Mouse (Mus musculus): Measurements from ENCODE around the gene Prim2. TPM values are rescaled to one million over a fixed set of nuclear protein-coding genes. Genes with fewer than 3 reads are reported as not detected.

The Prim2 gene
- 30.5 and 32.2 TPM in 2 replicates for polyA plus RNA-seq (2016; fragmentation: Nextera tagmentation; extraction: Ambion mirVana)

DNA sequence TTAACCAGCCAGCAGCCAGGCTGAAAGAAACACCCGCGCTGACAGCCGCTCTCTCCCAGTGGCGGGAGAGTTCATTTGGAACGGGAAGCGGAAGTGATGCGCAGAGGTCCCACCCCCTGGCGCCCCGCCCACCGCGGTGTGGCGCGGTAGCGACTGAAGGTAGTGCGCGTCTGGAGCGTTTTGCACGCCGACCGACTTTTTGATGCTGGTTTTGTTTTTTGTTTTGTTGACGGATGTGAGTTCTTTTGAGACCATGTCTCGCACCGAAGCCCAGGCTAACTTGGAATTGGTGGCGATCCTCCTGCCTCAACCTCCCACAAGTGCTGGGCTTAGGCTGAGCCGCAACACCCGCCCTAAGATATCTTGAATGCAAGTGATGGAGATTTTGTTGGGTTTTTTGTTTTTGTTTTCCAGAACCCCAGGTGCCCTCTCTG, at the start of gene Prim2:
Gene Prim2 (minus strand): TSS at position 88 of the 434 bp plus-strand sequence.
- peak within 1 kb of the TSS; percentile 74 for H3K4me3 ChIP-seq
- H3K27me3 ChIP-seq (replicated peaks): no peaks in the 10 kb centered on the region
- peak within 1 kb of the TSS; percentile 81 for H3K4me2 ChIP-seq (replicated peaks)
- peak within 1 kb of the TSS; percentile 70 for H3K9ac ChIP-seq
- WGBS: 0% methylated on average over 26 of the region's 26 CpGs
- H3K27ac ChIP-seq: peak within 1 kb of the TSS; percentile 32; the same call in 1 of the 2 replicates
- no peaks in the 10 kb centered on the region for H3K9me3 ChIP-seq
- peaks cover 4% of the 10 kb centered on the region for H3K4me1 ChIP-seq
- H3K36me3 ChIP-seq: peaks cover 13% of the 10 kb centered on the region
- ATAC-seq (ENCODE audit: low FRiP score, low read depth): peak; percentile 94

DNA sequence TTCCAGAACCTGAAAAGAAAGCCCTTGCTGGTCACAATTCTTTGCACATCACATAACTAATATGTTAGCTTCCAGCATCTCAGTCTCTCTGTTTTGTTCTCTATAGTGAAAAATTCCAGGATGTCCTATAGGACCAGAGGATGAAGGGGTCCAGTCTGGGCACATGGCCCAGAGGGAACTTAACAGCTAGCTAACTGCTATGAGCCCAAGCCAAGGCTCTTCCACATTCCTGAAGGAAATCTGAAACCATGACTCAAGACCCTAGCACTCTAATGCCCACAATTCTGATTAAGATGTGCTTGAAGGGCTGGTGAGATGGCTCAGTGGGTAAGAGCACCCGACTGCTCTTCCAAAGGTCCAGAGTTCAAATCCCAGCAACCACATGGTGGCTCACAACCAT, 48.0 kb upstream of the Prim2 start:
- no peak overlapping the region for H3K4me3 ChIP-seq
- H3K9ac ChIP-seq: no peak overlapping the region
- no peak for ATAC-seq (ENCODE audit: low FRiP score, low read depth)
- H3K9me3 ChIP-seq: no peaks in the 10 kb centered on the region
- H3K4me1 ChIP-seq: peaks cover 5% of the 10 kb centered on the region
- H3K4me2 ChIP-seq (replicated peaks): no peak overlapping the region
- no peaks in the 10 kb centered on the region for H3K36me3 ChIP-seq
- H3K27ac ChIP-seq: no peak overlapping the region
- 97% methylated on average over 1 of the region's 1 CpGs for WGBS
- no peaks in the 10 kb centered on the region for H3K27me3 ChIP-seq (replicated peaks)

DNA sequence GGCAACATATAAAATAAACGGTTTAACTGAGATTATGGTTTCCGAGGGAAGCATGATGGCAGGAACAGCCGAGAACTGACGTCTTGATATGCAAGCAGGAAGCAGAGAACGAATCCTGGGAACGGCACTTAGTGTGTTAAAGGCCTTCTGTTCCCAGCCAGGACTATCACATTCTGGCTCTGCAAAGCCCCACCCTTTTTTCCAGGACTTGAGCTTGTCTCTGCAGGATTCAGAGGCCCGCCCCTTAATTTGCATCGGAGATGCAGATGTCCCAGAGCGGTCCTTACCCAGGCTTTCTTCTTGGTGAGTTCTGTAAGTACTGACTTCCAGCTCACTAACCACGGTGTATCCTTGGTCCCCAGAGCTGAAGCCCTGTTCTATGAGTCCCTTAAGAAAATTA, 45.2 kb upstream of the Prim2 start:
- no peak overlapping the region for H3K27ac ChIP-seq
- ATAC-seq (ENCODE audit: low FRiP score, low read depth): 0 out of 2 replicates have a peak, but pooled peaks have one; percentile 26
- no peak overlapping the region for H3K9ac ChIP-seq
- H3K4me2 ChIP-seq (replicated peaks): peak overlapping the region; percentile 29
- H3K36me3 ChIP-seq: no peaks in the 10 kb centered on the region
- no peaks in the 10 kb centered on the region for H3K9me3 ChIP-seq
- H3K4me1 ChIP-seq: no peaks in the 10 kb centered on the region
- 7% methylated on average over 10 of the region's 10 CpGs for WGBS
- H3K27me3 ChIP-seq (replicated peaks): no peaks in the 10 kb centered on the region
- no peak overlapping the region for H3K4me3 ChIP-seq

DNA sequence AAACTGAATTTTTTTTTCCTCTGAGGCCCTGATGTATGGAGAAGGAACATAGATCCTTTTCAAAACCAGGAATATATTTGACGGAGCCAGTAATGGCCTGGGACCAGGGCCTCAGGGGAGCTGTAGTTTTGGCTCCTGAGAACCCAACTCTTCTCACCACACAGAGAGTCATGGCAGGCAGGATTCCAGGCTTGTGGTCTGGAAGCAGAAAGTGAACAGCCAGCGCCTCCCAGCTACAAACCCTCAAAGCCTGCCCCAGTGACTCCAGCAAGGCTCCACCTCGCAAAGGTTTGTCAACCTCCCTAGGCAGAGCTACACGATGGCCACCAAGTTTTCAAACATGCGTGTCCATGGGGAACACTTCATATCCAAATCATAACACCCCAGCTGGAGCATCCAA, 42.4 kb upstream of the Prim2 start:
- no peak overlapping the region for H3K4me3 ChIP-seq
- no peak overlapping the region for H3K27ac ChIP-seq
- ATAC-seq (ENCODE audit: low FRiP score, low read depth): no peak
- no peak overlapping the region for H3K4me2 ChIP-seq (replicated peaks)
- H3K27me3 ChIP-seq (replicated peaks): no peaks in the 10 kb centered on the region
- H3K4me1 ChIP-seq: no peaks in the 10 kb centered on the region
- 90% methylated on average over 5 of the region's 5 CpGs for WGBS
- H3K9ac ChIP-seq: no peak overlapping the region
- H3K9me3 ChIP-seq: no peaks in the 10 kb centered on the region
- H3K36me3 ChIP-seq: no peaks in the 10 kb centered on the region

DNA sequence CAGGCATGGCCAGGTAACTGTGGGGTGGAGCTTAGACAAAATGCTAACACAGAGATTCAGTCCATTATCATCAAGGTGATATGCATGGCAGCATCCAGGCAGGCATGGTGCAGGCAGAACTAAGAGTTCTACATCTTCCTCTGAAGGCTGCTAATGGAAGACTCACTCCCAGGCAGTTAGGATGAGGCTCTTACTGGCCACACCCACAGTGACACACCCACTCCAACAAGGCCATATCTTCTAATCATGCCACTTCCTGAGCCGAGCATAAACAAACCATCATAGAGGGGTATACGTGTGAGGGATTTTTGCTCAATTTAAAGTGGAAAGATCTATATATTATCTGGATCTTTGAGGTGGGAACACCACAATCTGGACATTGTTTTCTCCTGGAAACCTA, 40.0 kb upstream of the Prim2 start:
- Histone ChIP-seq H3K4me1 (no peaks in the 10 kb centered on the region), H3K27ac (no peak overlapping the region), H3K9me3 (no peaks in the 10 kb centered on the region), H3K27me3 (replicated peaks) (no peaks in the 10 kb centered on the region), H3K36me3 (no peaks in the 10 kb centered on the region), H3K4me3 (no peak overlapping the region), H3K9ac (no peak overlapping the region), H3K4me2 (replicated peaks) (no peak overlapping the region)
- ATAC-seq (ENCODE audit: low FRiP score, low read depth): no peak
- 89% methylated on average over 2 of the region's 2 CpGs for WGBS

DNA sequence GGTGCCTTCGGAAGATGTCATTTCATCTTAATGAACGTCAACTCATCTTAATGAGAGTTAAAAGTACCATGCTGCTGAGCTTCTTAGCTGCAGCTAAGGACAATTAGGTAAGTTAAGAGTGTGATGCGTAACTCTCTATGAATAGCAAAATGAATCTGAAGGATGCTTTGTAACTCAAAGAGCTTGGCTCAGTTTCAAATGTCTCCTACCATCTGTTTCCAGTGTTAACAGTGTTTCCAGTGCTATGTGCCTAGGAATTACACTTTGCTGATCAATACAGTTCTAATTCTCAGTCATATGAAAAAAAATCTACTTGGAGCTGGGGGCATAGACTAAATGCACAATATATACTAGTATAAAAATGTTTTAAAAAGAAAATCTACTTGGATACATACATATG, 31.6 kb upstream of the Prim2 start:
- no peak overlapping the region for H3K4me3 ChIP-seq
- 88% methylated on average over 3 of the region's 3 CpGs for WGBS
- no peak for ATAC-seq (ENCODE audit: low FRiP score, low read depth)
- H3K27me3 ChIP-seq (replicated peaks): no peaks in the 10 kb centered on the region
- H3K9ac ChIP-seq: no peak overlapping the region
- H3K4me2 ChIP-seq (replicated peaks): no peak overlapping the region
- H3K36me3 ChIP-seq: no peaks in the 10 kb centered on the region
- no peaks in the 10 kb centered on the region for H3K9me3 ChIP-seq
- no peak overlapping the region for H3K27ac ChIP-seq
- H3K4me1 ChIP-seq: no peaks in the 10 kb centered on the region

DNA sequence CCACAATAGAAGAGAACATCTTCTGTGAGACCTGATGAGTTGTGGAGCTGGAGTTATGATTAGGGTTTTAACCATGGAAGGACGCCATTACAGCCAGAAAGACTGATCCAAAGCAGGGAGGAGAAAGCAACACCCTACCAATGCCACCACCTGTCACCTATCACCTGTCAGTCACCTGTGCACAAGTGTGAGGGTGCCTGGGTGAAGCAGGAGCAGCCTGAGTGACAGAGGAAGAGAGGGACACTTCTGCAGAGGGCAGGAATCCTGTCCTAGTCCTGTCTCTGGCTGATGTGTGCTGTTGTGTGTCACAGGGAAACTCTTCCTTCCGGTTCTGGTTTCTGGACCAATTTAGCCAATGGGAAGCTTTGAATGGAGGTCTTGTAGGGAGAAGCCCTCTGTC, 26.4 kb upstream of the Prim2 start:
- H3K4me2 ChIP-seq (replicated peaks): no peak overlapping the region
- no peak for ATAC-seq (ENCODE audit: low FRiP score, low read depth)
- no peaks in the 10 kb centered on the region for H3K4me1 ChIP-seq
- no peak overlapping the region for H3K4me3 ChIP-seq
- no peak overlapping the region for H3K9ac ChIP-seq
- WGBS: 83% methylated on average over 2 of the region's 2 CpGs
- H3K27me3 ChIP-seq (replicated peaks): no peaks in the 10 kb centered on the region
- H3K36me3 ChIP-seq: no peaks in the 10 kb centered on the region
- H3K9me3 ChIP-seq: no peaks in the 10 kb centered on the region
- H3K27ac ChIP-seq: no peak overlapping the region

DNA sequence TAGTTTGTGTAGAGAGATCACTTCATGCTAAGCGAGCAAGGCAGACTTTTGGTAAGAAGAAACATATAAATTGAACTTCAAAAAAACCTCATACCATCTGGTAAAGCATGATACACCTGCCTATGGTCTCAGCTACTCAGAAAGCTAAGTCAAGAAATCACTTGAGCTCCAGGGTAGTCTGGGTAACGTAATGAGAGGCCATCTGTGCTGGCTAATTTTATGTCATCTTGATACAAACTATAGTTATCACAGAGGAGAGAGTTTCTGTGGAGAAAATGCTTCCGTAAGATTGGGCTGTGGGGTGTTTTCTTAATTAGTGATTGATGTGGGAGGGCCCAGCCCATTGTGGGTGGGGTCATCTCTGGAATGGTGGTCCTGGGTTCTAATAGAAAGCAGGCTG, 24.3 kb upstream of the Prim2 start:
- 92% methylated on average over 3 of the region's 3 CpGs for WGBS
- ATAC-seq (ENCODE audit: low FRiP score, low read depth): no peak

DNA sequence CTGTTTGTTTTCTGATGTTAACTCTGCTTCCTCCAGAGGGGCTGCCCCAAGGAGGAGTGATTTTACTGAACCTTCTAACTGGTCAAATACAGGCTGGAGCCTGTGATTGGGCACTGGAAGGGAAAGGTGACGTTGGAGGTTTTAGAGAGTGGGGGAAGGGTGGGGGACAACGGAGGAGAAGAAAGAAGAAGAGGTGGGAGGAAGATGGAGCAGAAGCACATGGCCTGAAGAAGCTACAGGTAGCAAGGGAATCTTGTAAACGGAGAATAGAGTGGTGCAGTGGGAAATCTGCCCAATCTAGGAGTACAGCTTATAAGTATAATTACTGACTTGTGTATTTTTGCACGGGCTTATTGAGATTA, 20.5 kb upstream of the Prim2 start:
- Histone ChIP-seq H3K27ac (no peak overlapping the region), H3K9ac (no peak overlapping the region), H3K27me3 (replicated peaks) (no peaks in the 10 kb centered on the region), H3K36me3 (no peaks in the 10 kb centered on the region), H3K4me1 (no peaks in the 10 kb centered on the region), H3K9me3 (no peaks in the 10 kb centered on the region), H3K4me2 (replicated peaks) (no peak overlapping the region), H3K4me3 (no peak overlapping the region)
- no peak for ATAC-seq (ENCODE audit: low FRiP score, low read depth)
- WGBS: 50% methylated on average over 4 of the region's 4 CpGs

More for the DNA sequence above, 24.3 kb upstream of the Prim2 start:
- H3K9me3 ChIP-seq: no peaks in the 10 kb centered on the region
- H3K4me2 ChIP-seq (replicated peaks): no peak overlapping the region
- no peak overlapping the region for H3K27ac ChIP-seq
- no peak overlapping the region for H3K9ac ChIP-seq
- H3K4me1 ChIP-seq: no peaks in the 10 kb centered on the region
- no peak overlapping the region for H3K4me3 ChIP-seq
- H3K36me3 ChIP-seq: no peaks in the 10 kb centered on the region
- no peaks in the 10 kb centered on the region for H3K27me3 ChIP-seq (replicated peaks)

DNA sequence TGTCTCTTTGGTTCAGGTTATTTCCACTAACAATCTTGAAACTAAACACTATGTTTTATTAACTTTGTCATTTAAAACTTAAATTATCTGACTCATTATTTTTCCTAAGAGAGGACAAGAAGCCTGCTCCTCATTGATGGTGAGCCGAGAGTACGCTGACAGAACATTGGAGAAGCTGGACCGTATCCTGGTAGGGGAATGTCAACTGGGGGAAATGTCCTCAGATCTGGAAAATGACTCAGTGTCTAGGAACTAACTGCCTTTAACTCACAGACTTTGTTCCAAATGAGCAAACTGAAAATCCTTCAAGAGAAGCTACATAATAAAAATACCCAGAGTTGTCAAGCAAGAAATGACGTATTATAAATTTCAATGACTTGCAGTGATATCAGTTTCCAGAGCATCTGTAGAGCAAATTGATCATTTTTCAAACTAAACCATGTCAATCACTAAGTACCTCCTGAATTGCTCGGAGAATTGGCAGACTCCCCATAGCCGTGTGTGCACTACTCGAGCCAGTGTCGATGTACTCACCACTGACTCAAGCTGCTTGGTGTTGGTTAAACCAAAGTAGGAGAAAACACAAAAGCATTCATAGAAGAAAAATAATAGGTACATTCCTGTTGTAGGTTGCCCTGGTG, 20.0 kb upstream of the Prim2 start:
- 90% methylated on average over 8 of the region's 8 CpGs for WGBS

DNA sequence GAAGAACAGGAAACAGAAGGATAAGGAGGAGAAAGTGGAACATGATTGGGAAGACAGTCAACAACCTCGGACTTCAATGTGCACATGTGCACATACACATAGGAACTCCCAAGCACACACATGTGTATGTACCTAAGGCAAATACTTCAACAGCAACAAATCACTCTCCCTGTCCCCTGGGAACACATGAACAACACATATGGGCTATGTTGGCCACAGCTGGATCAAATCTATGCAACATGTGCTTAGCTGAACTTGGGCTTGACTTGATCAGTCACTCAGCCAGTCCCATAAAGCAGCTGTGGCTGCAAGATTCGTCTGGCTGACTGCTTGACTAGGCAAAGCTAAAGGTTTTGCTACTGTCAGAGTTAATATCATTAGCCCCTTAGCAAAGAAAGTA, 19.2 kb upstream of the Prim2 start:
- Histone ChIP-seq H3K27ac (no peak overlapping the region), H3K4me2 (replicated peaks) (no peak overlapping the region), H3K4me3 (no peak overlapping the region), H3K36me3 (no peaks in the 10 kb centered on the region), H3K27me3 (replicated peaks) (no peaks in the 10 kb centered on the region), H3K4me1 (no peaks in the 10 kb centered on the region), H3K9ac (no peak overlapping the region), H3K9me3 (no peaks in the 10 kb centered on the region)
- ATAC-seq (ENCODE audit: low FRiP score, low read depth): no peak
- 69% methylated on average over 2 of the region's 2 CpGs for WGBS

More for the DNA sequence above, 20.0 kb upstream of the Prim2 start:
- no peaks in the 10 kb centered on the region for H3K4me1 ChIP-seq
- no peak overlapping the region for H3K4me3 ChIP-seq
- H3K9ac ChIP-seq: no peak overlapping the region
- H3K36me3 ChIP-seq: no peaks in the 10 kb centered on the region
- H3K27me3 ChIP-seq (replicated peaks): no peaks in the 10 kb centered on the region
- no peak overlapping the region for H3K27ac ChIP-seq
- ATAC-seq (ENCODE audit: low FRiP score, low read depth): no peak
- H3K4me2 ChIP-seq (replicated peaks): no peak overlapping the region
- H3K9me3 ChIP-seq: no peaks in the 10 kb centered on the region

DNA sequence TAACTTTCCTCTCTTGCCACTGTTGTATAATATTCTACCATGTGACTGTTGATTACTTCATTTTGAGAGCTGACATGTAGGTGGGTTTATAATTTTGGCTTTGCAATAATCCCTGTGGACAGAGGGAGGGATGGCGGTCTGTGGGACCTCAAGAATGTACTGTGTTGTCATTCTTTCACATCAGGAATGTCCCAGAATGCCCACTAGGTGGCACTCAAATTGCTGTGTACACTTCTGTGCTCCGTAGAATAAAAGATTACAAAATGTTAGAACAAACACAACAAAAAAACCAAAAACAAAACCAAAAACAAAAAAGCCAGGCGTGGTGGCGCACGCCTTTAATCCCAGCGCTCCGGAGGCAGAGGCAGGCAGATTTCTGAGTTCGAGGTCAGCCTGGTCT, 14.9 kb upstream of the Prim2 start:
- H3K4me2 ChIP-seq (replicated peaks): no peak overlapping the region
- H3K27ac ChIP-seq: no peak overlapping the region
- H3K9me3 ChIP-seq: no peaks in the 10 kb centered on the region
- WGBS: 63% methylated on average over 8 of the region's 8 CpGs
- no peaks in the 10 kb centered on the region for H3K36me3 ChIP-seq
- ATAC-seq (ENCODE audit: low FRiP score, low read depth): no peak
- H3K4me1 ChIP-seq: no peaks in the 10 kb centered on the region
- no peak overlapping the region for H3K4me3 ChIP-seq
- H3K9ac ChIP-seq: no peak overlapping the region
- H3K27me3 ChIP-seq (replicated peaks): no peaks in the 10 kb centered on the region

DNA sequence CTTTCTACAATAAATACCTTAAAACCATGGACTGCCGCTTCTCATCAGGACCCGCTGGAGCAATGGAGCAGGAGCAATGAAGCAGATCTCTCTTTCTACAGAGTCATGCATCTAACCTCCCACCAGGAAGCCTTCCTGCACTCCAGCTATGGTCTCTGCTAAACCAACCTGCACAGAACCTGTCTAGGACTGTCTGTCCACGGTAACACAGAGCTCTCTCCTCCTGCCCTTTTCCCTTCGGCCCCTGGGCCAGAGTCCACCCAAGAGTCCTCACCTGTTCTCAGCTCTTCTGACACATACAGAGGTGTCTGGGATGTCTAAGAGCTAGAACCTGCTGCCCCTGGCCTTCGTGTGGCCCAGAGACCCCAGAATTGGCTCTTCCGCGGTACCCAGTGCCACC, 11.3 kb upstream of the Prim2 start:
- no peak overlapping the region for H3K27ac ChIP-seq
- no peak for ATAC-seq (ENCODE audit: low FRiP score, low read depth)
- H3K4me2 ChIP-seq (replicated peaks): no peak overlapping the region
- H3K27me3 ChIP-seq (replicated peaks): no peaks in the 10 kb centered on the region
- no peak overlapping the region for H3K4me3 ChIP-seq
- H3K36me3 ChIP-seq: no peaks in the 10 kb centered on the region
- no peak overlapping the region for H3K9ac ChIP-seq
- WGBS: 91% methylated on average over 7 of the region's 7 CpGs
- H3K4me1 ChIP-seq: no peaks in the 10 kb centered on the region
- no peaks in the 10 kb centered on the region for H3K9me3 ChIP-seq
